Mouse (Mus musculus) kidney, adult 2 months (tissue): ENCODE measurements at regions not wholly inside any gene's neighbourhood (a gene's known extent, or its start where the extent isn't known, plus 50 kb on each side); places are given as distances from the start of the nearest gene placed in this dataset.

Experiments
- CTCF ChIP-seq: fragments of 200-500 bp; conservative IDR thresholded peaks from 2 replicates; pipeline ENCODE4 v1.5.1; 2011; ENCODE audit warnings: low read depth, mild to moderate bottlenecking, control low read depth, low read length, moderate library complexity, mixed read lengths; ENCODE audit not compliant: insufficient read depth, insufficient read length
- POLR2A ChIP-seq: fragments of 200-500 bp; IDR thresholded peaks from one replicate; pipeline ENCODE4 v1.6.1; 2011; ENCODE audit warnings: low read depth, low read length, control low read depth

- TF ChIP-seq POLR2A (no peak), CTCF (no peak)
Measured at GRCm38 (mm10) chr15:86696806-86697205, 482.5 kb downstream of the Tbc1d22a start.
